Mouse (Mus musculus) left cerebral cortex, adult 2 months (tissue): ENCODE data around the gene Slc44a2. TPM values are rescaled to one million over a fixed set of nuclear protein-coding genes. Genes with fewer than 3 reads are reported as not detected.

Experiments used
- DNase-seq, 2 experiments: peaks; one replicate each; pipeline ENCODE4 v3.0.0; 2021 to 2022; ENCODE audit warnings: low spot score in 2 of 2, mixed read lengths in 1 of 2; ENCODE audit errors: extremely low spot score in 1 of 2
- H3K27ac ChIP-seq: fragments of 200-600 bp; 2 replicates; pipeline ENCODE4 v1.8.1; 2022
- H3K4me3 ChIP-seq: fragments of 200-600 bp; 2 replicates; pipeline ENCODE4 v1.8.1; 2022
- CTCF ChIP-seq: fragments of 200-600 bp; IDR thresholded peaks from 2 replicates; pipeline ENCODE4 v1.8.1; 2022; ENCODE audit warnings: antibody characterized with exemption, mild to moderate bottlenecking, moderate library complexity
- intact Hi-C: fragments of 180-260 bp; cut with DNase I; formaldehyde crosslinking; loops from one replicate; pipeline ENCODE4 v1.15.1; 2025
- long read RNA-seq, 2 experiments: library from polyadenylated mRNA; stranded (forward); transcript quantifications; one replicate each; pipeline ENCODE4 v2.0.0; 2021; ENCODE audit warnings: borderline mapping rate in 2 of 2
- total RNA-seq, 2 experiments: library from RNA; stranded (reverse); gene quantifications; 2 replicates each; pipeline ENCODE4 v1.2.3; 2021

Slc44a2 gene
- 10 to 100 TPM; 47.5 to 53.6 TPM for total RNA-seq
- long read RNA-seq, experiment 1, transcript Slc44a2-210 (22 exons, 3,478 nt) = major isoform, 17 of 69 reads
- long read RNA-seq, experiment 1, partial matches to known transcripts = 8 of 69 reads
- long read RNA-seq, experiment 1, other reads (novel, unspliced or antisense) = 44 of 69 reads
- long read RNA-seq, experiment 2, transcript Slc44a2-210 (22 exons, 3,478 nt) = major isoform, 17 of 73 reads
- long read RNA-seq, experiment 2, partial matches to known transcripts = 8 of 73 reads
- long read RNA-seq, experiment 2, other reads (novel, unspliced or antisense) = 47 of 73 reads

DNA sequence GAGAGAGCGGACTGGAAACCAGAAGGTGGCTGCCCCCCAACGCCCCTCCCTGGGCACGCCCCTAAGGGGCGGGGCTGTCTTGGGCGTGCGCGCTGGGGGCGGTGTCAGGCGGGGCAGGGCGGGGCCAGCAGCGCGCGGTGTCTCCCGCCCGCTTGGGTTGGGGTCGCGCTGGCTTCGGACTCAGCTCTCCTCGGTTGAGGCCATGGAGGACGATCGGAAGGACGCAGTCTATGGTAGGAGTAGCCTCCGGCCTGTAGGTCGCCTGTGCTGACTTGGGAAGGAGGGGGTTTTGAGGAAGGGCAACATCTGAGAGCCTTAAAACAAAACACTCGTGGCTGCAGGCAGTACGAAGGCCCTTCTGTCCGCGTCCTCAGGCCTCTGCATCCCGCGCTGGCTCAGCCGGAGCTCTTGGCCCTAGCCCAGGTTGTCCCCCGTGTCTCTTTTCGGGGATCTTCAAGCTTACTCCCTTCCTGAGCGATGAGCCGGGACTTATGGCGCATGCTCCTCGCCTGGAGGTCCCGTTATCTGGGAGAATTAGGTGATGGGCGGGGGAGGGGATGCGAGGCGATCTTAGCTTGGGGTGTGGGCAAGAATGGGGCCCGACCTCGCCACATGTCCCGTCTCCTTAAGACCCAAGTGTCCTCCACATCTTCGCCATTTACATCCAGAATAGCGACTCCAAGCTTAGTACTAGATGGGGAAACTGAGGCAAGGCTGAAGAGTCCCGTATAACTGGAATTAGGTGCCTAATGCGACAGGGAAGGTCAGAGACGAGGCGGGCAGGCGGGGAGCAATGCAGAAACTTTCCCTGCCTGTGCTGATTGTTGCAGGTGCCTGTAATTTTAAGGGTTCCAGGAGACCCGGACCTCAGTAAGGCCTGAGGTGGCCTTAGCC is at the start of gene Slc44a2:
Gene Slc44a2 (plus strand): TSS at position 80 of the 894 bp plus-strand sequence.
- intact Hi-C loops = loop anchor here (1.0 kb wide), 1 partner anchor 56 kb away; the partner anchor contains the start of gene Atg4d

DNA sequence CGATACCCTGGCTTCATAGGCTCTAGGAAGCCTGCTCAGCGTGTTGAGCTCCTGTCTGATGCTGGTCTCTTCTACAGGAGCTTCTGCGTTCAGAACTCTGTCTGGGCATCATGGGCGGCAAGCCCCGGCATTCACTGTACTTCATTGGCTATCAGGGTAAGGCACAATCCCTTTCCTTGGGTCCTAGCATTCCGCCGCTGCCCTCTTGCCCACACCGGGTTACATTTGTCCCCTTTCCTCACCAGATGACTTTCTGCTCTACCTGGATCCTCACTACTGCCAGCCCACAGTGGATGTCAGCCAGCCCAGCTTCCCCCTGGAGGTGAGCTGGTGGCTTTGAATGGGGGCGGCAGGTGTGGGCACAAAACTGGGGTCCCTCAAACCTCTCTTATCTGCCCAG is 48.1 kb upstream of the Slc44a2 start:
- intact Hi-C loops = no loop called here
- Histone ChIP-seq H3K4me3 (no peak overlapping the region), H3K27ac (no peak overlapping the region)
- TF ChIP-seq CTCF = no peak
- no peak for DNase-seq

More for the DNA sequence above, at the start of gene Slc44a2:
- TF ChIP-seq CTCF = no peak
- Histone ChIP-seq H3K27ac (peak within 1 kb of the TSS; percentile 86), H3K4me3 (peak within 1 kb of the TSS; percentile 88)
- peak; percentile 77 to 82 for DNase-seq

DNA sequence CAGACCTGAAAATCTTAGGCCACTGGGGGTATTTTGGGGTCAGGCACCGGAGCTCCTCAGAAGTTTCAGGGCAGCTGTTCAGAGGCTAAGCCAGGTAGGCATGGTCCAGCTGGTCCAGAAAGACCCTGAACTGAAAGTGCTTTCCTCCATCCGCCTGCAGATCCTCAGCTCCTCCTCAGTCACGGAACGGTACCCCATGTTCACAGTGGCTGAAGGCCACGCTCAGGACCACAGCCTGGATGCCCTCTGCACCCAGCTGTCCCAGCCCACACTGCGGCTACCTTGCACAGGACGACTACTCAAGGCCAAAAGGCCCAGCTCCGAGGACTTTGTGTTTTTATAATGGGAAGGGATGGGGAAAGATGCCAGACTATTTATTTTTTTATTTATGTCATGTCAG is 47.4 kb upstream of the Slc44a2 start:
- TF ChIP-seq CTCF = no peak
- DNase-seq = no peak

DNA sequence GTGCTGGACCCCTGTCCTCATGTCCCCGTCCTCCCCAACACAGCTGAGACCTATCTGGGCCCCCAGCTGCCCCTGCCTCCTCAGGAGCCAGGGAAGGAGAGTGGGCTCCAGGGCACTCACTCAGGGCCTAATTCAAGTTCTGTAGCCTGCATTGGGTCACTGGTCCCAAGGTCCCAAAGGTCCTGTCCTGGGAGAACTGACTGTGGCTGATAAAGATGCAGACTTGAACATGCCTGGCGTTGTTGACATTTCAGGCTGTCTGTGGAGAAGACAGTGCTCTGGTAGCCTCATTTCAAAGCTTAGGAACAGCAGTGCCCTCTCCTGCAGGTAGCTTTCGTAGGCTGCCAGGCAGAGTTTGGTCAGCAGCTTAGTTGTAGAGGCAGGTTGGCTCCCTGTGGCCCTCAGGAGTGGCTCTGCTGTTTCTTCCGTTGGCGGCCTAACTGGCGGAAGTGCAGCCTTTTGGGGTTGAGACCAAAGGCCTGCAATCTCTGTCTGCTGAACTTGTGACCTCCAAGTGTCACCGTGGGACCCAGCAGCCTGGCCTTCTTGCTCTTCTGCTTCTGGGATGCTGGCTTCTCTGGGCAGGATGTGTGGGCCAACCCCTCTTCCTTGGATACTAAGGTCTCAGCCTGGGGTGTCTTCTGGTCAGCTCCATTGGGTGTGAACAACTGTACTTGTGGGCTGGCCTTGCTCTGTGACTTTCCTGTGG is 46.8 kb upstream of the Slc44a2 start:
- no peak for DNase-seq
- Histone ChIP-seq H3K4me3 (no peak overlapping the region), H3K27ac (no peak overlapping the region)
- TF ChIP-seq CTCF = no peak
- intact Hi-C loops = no loop called here

More for the DNA sequence above, 47.4 kb upstream of the Slc44a2 start:
- intact Hi-C loops = no loop called here
- H3K4me3 ChIP-seq = no peak overlapping the region
- no peak overlapping the region for H3K27ac ChIP-seq

DNA sequence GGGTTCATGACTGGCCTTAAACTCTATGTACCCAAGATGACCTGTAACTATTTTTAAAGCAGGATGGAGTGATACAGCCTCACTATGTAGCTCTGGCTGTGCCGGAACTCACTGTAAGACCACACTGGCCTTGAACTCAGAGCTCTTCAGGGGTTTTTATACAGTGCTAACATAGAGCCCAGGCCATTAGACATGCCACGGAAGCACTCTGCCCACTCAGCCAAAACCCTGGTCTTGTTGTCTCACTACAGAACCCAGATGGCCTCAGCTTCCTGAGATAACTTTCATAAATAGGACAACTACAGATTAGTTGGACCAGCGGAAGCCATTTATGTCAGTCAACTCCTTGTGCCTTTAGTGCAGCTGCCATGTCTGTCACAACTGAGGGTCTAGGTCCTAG is 46.2 kb upstream of the Slc44a2 start:
- no peak for TF ChIP-seq CTCF
- no peak overlapping the region for H3K4me3 ChIP-seq
- H3K27ac ChIP-seq = no peak overlapping the region
- DNase-seq = no peak
- intact Hi-C loops = no loop called here

DNA sequence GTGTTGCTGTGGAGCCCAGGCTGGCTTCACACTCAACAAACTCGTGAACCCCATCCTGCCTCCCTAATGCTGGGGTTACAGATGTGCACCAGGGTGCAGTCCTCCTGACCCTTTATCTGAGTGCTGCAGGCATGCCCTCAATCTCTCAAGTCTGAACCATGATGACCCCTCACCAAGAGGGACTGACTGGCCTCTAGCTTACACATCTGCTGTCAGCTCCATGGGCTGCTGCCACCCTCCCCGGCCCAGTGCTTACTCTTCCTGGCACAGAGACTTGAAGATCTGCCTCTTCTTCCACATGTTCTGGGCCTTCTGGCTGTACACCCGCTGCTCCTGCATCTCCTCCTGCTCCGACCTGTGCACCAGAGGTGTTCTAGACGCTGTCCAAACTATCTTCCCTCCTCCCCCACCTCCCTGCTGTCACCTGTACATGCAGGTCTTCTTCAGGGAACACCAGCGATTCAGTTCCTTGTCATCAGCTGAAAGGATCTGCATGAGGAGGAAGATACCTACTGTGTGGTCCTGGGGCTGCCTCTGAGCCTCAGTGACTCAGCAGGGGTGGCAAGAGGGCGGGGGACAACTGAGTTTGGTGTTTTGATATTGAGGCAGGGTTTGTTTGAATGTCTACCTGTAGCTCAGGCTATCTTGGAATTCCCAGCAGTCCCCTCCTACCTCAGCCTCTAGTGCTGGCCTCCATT is 45.3 kb upstream of the Slc44a2 start:
- Histone ChIP-seq H3K4me3 (no peak overlapping the region), H3K27ac (no peak overlapping the region)
- intact Hi-C loops = no loop called here
- no peak for DNase-seq
- TF ChIP-seq CTCF = no peak

DNA sequence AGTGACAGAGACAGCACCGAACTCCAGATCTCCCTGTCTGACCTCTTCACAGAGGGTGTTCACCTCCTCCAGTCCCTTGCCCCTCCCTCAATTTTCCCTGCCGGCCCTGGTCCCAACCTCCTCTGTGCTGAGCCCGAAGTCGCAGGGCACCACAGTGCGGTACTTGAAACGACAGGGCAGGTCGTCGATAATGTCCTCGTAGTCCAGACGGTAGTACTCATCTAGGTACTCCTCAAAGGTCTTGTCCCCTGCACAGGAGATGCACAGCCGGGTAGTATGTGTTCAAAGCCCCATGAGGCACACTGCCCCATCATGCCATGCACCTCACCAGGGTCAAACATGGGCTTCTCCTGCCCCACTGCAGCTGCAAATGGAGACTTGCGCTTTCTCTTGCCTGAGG is 44.8 kb upstream of the Slc44a2 start:
- no peak overlapping the region for H3K4me3 ChIP-seq
- H3K27ac ChIP-seq = no peak overlapping the region
- DNase-seq = no peak
- intact Hi-C loops = no loop called here
- no peak for TF ChIP-seq CTCF

DNA sequence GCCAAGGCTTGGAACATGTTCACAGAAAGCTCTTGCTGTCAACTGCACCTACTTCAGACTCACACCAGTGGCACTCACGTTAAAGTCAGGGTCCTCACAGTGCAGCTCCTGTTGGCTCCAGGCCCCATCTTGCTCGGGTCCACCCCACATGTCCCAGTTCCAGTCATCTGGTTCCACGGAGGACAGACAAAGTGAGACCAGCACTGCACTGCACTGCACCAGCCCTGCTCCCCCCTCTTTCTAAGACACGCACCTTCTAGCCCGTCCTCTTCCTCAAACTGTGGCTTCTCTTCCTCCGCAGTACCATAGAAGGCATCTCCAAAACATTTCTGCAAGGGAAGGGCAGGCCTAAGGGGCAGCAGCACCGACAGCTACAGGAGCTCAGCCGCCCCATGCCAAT is 44.2 kb upstream of the Slc44a2 start:
- DNase-seq = no peak
- no peak overlapping the region for H3K27ac ChIP-seq
- intact Hi-C loops = no loop called here
- TF ChIP-seq CTCF = no peak
- no peak overlapping the region for H3K4me3 ChIP-seq

DNA sequence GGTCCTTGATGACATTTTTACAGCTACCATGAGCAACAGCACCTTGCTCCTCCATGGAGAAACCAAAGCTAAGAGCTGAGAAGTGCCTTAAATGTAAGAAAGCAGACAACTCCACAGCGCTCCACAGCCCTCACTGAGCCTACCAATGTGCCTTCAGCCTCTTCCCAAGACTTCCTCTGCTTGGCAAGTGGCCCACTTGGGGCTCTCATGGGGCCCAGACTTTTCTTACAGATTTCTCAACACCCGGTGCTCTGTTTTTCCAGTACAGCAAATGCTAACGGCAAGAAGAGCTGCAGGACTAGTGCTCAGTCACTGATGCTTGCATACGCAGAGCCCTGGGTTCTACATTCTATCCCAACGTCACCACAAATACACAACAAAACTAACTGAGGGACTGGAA is 42.7 kb upstream of the Slc44a2 start:
- TF ChIP-seq CTCF = no peak
- intact Hi-C loops = no loop called here

DNA sequence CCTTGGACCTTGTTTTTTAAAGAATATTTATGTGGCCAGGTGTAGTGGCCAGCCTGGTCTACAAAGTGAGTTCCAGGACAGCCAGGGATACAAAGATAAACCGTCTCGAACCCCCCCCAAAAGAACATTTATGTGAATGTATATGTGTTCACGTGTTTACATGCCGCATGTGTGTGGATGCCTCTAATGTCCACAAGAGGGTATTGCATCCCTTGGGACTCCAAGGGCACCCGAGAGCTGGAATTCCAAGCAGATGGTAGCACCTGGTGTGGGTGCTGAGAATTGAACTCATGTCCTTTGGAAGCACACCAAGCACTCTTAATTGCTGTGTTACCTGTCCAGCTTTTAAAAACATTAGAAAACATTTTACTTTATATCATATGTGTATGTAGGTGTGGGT is 36.9 kb upstream of the Slc44a2 start:
- TF ChIP-seq CTCF = peak; percentile 8
- H3K27ac ChIP-seq = no peak overlapping the region
- intact Hi-C loops = no loop called here
- no peak for DNase-seq
- no peak overlapping the region for H3K4me3 ChIP-seq

More for the DNA sequence above, 42.7 kb upstream of the Slc44a2 start:
- Histone ChIP-seq H3K27ac (no peak overlapping the region), H3K4me3 (no peak overlapping the region)
- DNase-seq = no peak

DNA sequence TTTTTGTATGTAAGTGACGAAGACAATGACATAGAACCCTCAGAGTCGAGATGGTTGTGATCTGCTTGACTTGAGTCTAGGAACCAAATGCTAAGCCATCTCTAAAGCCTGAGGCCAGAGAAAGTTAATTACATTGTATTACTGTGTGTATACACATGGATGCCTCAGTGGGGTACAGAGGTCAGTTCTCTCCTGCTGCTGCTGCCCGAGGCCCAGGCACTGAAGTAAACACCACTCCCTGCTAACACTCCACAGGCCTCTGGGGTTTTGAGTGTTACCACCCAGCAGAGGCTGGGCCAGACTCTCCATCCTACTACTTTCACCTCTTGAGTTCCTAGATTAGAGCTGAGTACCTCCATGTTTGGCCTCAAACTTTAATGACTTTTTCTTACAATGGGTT is 36.5 kb upstream of the Slc44a2 start:
- DNase-seq = no peak
- intact Hi-C loops = no loop called here
- Histone ChIP-seq H3K4me3 (no peak overlapping the region), H3K27ac (no peak overlapping the region)
- no peak for TF ChIP-seq CTCF
